Mouse (Mus musculus) induced T-regulatory cell, adult 2 months (primary cell): Measurements from ENCODE around the gene Washc1.
"Not testable (repeated sequence)": the region's sequence is repeated elsewhere in the genome, so short reads cannot be mapped to it uniquely, and the experiment has no call there.

Experiments
- DNase-seq: peaks from one replicate; pipeline ENCODE4 v3.0.0-alpha.2; 2012; ENCODE audit warnings: low read depth

Gene Washc1

GRCm38 (mm10) chr17:66111402-66111959, at the start of gene Washc1:
Washc1 (plus strand) TSS chr17:66111545.
- DNase-seq, result peak; percentile 95

- peak; percentile 60 for DNase-seq
Measured at GRCm38 (mm10) chr17:66065115-66065514, 46.2 kb upstream of the Washc1 start.

DNA sequence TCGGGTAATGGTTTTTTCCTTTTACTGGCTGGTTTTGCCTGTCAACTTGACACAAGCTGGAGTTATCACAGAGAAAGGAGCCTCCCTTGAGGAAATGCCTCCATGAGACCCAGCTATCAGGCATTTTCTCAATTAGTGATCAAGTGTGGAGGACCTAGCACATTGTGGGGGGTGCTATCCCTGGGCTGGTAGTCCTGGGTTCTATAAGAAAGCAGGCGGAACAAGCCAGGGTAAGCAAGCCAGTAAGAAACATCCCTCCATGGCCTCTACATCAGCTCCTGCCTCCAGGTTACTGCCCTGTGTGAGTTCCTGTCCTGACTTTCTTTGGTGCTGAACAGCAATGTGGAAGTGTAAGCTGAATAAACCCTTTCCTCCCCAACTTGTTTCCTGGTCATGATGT, 42.3 kb upstream of the Washc1 start:
- not testable (repeated sequence) for DNase-seq

- peak; percentile 73 for DNase-seq
Measured at GRCm38 (mm10) chr17:66073971-66074370, 37.4 kb upstream of the Washc1 start.

DNA sequence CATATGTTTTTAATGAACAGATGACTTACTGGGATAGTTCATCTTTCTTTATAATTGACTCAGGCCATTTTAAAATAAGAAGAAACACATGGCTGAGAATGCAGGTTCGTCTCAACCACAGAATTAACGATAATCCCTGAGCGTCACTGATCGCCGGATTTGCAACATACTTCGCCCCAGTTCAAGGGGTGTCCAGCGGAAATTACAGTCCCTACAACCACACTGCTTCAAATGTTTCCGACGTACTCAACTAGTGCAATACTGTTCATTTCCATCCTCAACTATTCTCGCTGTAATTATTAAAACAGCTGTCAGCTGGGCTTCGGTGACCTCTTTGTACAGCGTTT, 35.5 kb upstream of the Washc1 start:
- DNase-seq, result no peak

DNA sequence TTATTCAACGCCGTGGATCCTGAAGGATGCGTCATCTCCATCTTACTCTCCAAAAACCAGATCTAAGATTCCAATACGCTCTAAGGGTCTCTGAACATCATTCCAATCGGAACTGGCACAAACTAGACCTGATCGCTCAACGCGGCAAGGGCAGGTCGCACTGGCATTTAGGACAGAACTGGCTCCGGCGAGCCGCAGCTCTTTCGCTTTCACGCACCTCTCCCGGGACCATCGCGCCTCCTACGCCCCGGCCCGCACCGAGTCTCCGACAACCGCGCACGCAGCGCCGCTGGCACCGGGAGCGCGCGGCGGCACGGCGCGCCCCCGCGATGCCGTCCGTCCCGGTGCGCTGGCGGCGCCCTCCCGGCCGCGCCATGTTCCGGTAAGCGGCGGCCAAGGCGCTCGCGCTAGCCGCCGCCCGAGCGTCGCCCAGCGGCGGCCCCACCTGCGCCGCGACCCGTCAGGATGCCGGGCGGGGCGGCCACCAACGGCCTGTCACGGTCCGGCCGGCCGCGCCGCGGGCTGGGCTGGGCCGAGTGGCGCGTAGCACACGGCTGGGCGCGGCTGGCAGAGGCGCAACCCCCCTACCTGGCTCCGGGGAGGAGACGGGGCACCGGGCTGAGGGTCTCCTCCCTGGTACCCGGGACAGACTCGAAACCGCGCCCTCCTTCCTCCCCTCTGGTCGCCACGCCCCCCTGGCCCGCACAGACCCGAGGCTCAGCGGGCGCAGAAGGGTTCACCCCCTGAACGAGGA, 35.0 kb upstream of the Washc1 start:
- DNase-seq, result peak; percentile 73

DNA sequence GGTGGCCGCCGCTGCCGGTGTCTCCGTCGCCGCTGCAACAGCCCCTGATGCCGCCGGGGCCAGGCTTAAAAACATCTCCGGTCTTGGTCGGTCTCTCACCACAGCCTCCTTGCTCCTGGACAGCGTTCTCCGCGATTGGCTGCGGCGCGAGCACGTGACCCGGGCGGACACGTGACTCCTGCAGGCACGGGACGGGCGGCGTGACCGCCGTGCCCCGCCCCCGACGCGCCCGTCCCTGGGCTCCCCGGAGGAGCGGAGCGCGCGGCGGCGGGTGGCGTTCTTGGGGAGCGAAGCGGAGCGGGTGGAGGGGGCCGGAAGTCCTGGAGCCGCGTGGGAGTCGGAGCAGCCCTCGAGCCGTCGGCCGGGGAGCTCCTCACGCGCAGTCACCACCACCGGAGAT, 34.4 kb upstream of the Washc1 start, which contains the start of gene Ankrd12:
Gene Ankrd12 (minus strand): TSS at position 156 of the 400 bp plus-strand sequence.
- peak; percentile 95 for DNase-seq

DNA sequence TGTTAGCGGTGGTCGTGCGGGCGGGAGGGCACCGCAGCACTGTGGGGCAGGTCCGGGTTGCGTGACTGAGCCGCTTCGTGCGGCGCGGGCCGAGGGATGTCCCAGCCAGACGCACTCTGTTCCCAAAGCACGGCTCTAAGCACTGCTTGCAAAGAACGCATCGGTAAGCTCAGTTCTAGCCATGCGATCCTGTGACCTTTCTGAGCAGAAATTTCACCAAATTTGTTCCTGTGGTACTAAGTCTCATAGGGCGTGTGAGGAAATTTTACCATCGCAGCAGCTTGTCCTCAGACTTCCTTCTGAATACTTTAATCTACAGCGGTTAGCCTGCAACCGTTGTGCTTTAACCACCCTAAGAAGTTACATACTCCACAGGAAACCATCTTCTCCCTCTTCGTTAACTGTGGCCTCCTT, 33.9 kb upstream of the Washc1 start:
- DNase-seq, result peak; percentile 63

- no peak for DNase-seq
Measured at GRCm38 (mm10) chr17:66084486-66084885, 26.9 kb upstream of the Washc1 start.

- DNase-seq, result no peak
Measured at GRCm38 (mm10) chr17:66085038-66085437, 26.3 kb upstream of the Washc1 start.

- no peak for DNase-seq
Measured at GRCm38 (mm10) chr17:66090251-66090650, 21.1 kb upstream of the Washc1 start.

DNA sequence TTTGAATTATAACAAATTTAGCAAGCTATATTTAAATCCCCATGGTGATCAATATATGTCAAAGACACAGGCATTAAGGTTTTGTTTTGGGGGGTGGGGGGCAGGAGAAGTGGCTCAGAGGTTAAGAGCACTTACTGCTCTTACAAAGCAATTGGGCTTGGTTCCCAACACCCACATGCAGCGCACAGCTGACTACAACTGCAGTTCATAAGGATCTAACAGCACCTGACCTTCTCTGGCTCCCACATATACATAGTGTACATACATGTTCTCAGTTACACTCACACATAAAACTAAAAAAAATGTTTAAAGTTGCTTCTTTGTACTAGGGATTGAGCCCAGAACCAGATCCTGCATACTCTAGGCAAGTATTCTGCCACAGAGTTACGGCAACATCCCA, 20.0 kb upstream of the Washc1 start:
- no peak for DNase-seq

DNA sequence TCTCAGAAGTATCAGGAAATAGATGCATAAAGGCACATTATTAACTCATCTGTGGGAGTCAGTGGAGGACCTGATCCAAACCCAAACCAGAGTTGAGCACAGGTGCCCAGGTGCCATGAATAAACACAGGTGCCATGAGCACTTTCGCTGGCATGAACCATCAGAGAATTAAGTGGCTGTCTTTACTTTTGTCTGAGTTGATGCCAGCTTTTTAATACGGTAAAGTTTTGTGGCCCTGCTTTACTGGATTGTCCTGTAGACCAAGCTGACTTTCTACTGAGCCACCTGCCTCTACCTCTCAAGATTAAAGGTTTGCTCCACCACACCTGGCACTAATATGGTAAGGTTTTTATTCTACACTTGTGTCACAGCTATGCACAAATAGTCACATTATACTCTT, 19.3 kb upstream of the Washc1 start:
- DNase-seq, result no peak

DNA sequence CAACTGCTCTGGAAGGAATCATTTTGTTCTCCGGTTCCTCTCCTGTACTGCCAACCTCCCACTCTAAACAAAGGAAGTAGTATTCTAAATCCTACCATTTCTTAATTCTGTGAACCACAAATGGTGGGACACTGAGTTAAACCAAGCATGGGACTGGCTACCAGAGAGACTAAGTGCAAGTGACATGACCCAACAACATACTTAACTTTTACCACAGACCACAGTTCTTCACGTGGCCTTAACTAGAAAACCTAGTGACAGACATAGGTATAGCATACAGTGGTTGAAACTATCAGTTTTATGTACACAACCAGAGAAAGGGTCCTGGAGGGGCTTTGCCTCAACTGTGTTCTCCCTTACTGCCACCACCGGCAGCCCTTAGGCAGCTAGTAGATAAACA, 18.7 kb upstream of the Washc1 start:
- no peak for DNase-seq

DNA sequence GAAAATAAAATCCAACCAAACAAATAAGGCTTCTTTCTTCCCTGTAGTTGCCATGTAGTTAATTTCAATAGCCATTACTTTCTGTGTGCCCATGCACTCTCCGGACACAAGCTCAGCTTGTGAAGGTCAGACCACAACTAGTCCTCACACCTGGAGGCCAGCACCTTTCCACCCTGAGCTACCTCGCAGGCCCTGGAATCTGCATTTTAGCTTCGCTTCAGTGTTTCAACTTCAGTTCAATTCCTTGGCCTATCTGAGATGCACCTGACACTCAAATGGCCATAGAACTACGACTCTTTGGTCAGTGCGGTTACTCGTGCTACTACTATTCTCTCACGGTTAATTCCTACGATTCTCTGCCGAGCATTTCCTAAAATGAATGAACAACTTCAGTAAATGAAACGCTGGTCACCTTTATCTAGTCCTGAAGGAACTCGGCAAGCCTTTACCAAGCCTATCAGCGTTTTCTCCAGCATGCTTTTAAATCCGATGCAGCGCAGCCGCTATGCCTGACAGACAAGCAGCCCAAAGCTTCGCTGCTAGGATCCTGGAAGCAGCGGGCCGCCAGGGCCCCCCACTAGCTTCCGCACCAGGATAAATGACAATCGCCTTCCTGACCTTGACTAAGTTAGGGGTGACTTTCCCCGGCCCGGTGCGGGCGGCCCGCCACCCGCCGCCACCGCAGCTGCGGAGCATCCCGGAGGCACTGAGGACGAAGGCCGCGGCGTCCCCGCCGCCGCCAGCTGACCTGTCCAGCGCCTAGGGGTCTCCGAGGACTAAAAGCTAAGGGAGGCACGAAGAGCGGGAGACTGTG, 10.6 kb upstream of the Washc1 start:
- no peak for DNase-seq

- DNase-seq, result peak; percentile 98
Measured at GRCm38 (mm10) chr17:66101380-66102330, 9.7 kb upstream of the Washc1 start, which contains the start of gene Ndufv2. Ndufv2 (minus strand) TSS chr17:66101559.

- DNase-seq, result no peak
Measured at GRCm38 (mm10) chr17:66104076-66104475, 7.3 kb upstream of the Washc1 start.

DNA sequence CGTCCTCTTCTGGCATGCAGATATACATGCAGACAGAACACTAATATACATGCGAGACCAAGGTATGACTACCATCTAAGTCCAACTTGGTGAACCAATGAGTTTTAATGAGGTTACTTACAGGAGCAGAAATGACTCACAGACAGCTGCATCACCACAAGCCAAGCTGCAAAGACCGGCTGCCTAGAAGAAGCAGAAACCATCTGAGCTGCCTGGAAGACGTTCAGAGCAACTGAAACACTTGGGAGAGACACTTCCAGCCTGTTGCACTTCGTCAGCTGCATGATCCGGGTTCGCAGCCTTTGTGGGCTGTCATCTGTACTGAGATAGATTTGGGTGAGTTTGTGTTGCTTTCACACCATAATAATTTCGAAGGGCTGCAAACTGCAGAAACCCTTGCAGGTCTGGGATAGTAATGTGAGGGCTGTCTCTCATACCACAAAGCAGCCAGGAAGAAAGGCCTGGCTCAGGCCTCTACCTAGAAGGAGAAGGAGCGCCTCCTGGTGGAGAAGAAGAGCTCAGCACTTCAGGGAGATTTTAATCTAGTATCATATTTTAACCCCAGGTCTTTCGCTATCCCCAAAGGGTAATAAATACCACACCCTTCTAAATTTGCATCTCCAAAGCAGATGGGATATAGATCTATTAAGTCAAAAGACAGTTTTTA, 4.6 kb upstream of the Washc1 start:
- DNase-seq, result peak; percentile 89

DNA sequence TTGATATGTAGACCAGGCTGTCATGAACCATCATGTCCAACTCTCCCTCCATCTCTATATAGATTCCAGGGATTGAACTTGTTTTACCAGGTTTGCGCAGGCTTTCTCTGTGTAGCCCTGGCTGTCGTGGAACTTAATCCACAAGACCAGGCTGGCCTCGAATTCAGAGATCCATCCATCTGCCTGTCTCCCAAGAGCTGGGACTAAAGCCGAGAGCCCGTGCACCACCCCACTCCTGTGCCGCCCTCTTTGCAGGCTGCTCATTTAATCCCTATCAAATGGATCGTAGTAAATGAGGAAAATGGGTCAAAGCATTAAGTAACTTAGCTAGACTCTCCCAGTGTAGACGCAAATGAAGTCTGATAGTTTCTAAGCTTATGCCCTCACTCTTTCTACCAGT, 3.9 kb upstream of the Washc1 start:
- no peak for DNase-seq

GRCm38 (mm10) chr17:66108198-66108597, 3.1 kb upstream of the Washc1 start:
- DNase-seq, result no peak

GRCm38 (mm10) chr17:66110746-66111145, 599 bp upstream of the Washc1 start:
- no peak for DNase-seq
